Mouse (Mus musculus): ENCODE measurements around the gene Casp7. TPM values are rescaled to one million over a fixed set of nuclear protein-coding genes. Genes with fewer than 3 reads are reported as not detected.

Casp7 gene
- total RNA-seq, 2 experiments from 2014 or later, result 16.3 to 17.6 TPM

Other genes with a start within 250 kb of the Casp7 start
- gene Habp2, start 110.0 kb upstream of the Casp7 start, total RNA-seq (2021), result not detected
- gene Nrap, start 7.1 kb upstream of the Casp7 start, total RNA-seq (2021), result 100 to 1,000 TPM; 219 to 250 TPM
- gene Plekhs1, start 64.5 kb downstream of the Casp7 start, total RNA-seq (2021), result under 1 TPM; 0.07 to 0.50 TPM
- 10 to 100 TPM; 12.3 to 13.7 TPM for gene Dclre1a, start 151.1 kb downstream of the Casp7 start, total RNA-seq (2021)
- gene Nhlrc2, start 151.1 kb downstream of the Casp7 start, total RNA-seq (2021), result 10 to 100 TPM; 24.4 to 25.1 TPM

Data from heart, postnatal 14 days (tissue).